Mouse (Mus musculus) E14TG2a.4 (cell line): Measurements from ENCODE around the gene Lmntd1.

Experiments
- CTCF ChIP-seq: conservative IDR thresholded peaks from 2 replicates; pipeline ENCODE4 v1.5.1; 2014; ENCODE audit warnings: low read length
- POU5F1 ChIP-seq: IDR thresholded peaks from 2 replicates; pipeline ENCODE4 v1.6.1; 2014; ENCODE audit warnings: low read length, borderline replicate concordance

DNA sequence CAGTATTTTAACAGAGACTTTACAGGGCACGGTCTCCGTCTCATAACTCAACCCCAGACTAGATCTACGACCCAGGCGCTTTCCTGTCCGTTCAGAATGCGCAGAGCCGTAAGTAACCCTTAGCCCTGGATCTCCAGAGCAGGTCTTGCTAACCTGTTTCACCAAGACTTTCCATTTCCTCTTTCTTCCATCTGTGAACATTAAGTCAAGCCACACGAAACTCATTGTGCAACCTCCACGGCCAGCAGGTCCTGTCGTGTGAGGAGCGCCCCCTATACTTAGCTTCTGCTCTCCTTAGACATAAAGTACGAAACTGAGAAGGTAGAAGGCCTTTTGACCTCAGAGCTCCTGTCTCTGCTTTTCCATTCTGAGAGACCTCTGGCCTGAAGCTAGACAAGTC is 105.3 kb downstream of the Lmntd1 start:
- no peak for TF ChIP-seq CTCF
- no peak for TF ChIP-seq POU5F1
